Mouse (Mus musculus) hindbrain, embryonic 11.5 days (tissue): Measurements from ENCODE around the gene Zfp831. TPM values are rescaled to one million over a fixed set of nuclear protein-coding genes. Genes with fewer than 3 reads are reported as not detected.

Source experiments
- ATAC-seq: fragments of 200-750 bp; cut with Nextera tagmentation; 2 replicates; pipeline ENCODE4 v1.8.0; 2017; ENCODE audit warnings: mild to moderate bottlenecking, moderate TSS enrichment, moderate library complexity; ENCODE audit not compliant: low FRiP score
- DNase-seq: peaks from one replicate; pipeline ENCODE4 v3.0.0-alpha.2; 2015; ENCODE audit warnings: low spot score
- H3K27ac ChIP-seq: fragments of 300-500 bp; sonication (generic); 2 replicates; pipeline ENCODE4 v1.5.1; 2014; ENCODE audit warnings: mild to moderate bottlenecking, low read depth, low read length
- H3K27me3 ChIP-seq: fragments of 300-500 bp; sonication (generic); 2 replicates; pipeline ENCODE4 v1.6.1; 2014; ENCODE audit warnings: mild to moderate bottlenecking, low read length, moderate library complexity, mixed read lengths; ENCODE audit not compliant: control insufficient read depth, insufficient read depth
- H3K36me3 ChIP-seq: fragments of 300-500 bp; sonication (generic); 2 replicates; pipeline ENCODE4 v1.6.1; 2014; ENCODE audit warnings: mild to moderate bottlenecking, low read length, moderate library complexity, mixed read lengths; ENCODE audit not compliant: control insufficient read depth, insufficient read depth
- H3K4me1 ChIP-seq: fragments of 300-500 bp; sonication (generic); replicated peaks from 2 replicates; pipeline ENCODE4 v1.6.1; 2014; ENCODE audit warnings: low read length, mixed read lengths; ENCODE audit not compliant: control insufficient read depth, insufficient read depth
- H3K4me2 ChIP-seq: fragments of 300-500 bp; sonication (generic); replicated peaks from 2 replicates; pipeline ENCODE4 v1.6.1; 2014; ENCODE audit warnings: mild to moderate bottlenecking, low read depth, low read length
- H3K4me3 ChIP-seq: fragments of 300-500 bp; sonication (generic); 2 replicates; pipeline ENCODE4 v1.5.1; 2014; ENCODE audit warnings: low read depth, low read length
- H3K9ac ChIP-seq: fragments of 300-500 bp; sonication (generic); 2 replicates; pipeline ENCODE4 v1.6.1; 2014; ENCODE audit warnings: low read depth, low read length
- H3K9me3 ChIP-seq: fragments of 300-500 bp; sonication (generic); 2 replicates; pipeline ENCODE4 v1.6.1; 2016; ENCODE audit warnings: low read length; ENCODE audit not compliant: control insufficient read depth
- WGBS: fragments of 180-500 bp; shearing (Covaris S2); extraction: QIAGEN DNeasy Blood & Tissue Kit; methylation state at CpG from one replicate; pipeline ENCODE4 v1.1.7; 2014; 5-methylcytosine and 5-hydroxymethylcytosine counted together
- polyA plus RNA-seq: library from polyadenylated mRNA; unstranded; fragments of >200 nt; fragmentation: Nextera tagmentation; extraction: Ambion mirVana; gene quantifications from 2 replicates; pipeline ENCODE4 v1.2.1, GENCODE M21; 2014

Zfp831 gene
- polyA plus RNA-seq, 1 experiment from 2014 or later = not detected

- WGBS = 14% methylated on average over 9 of the region's 9 CpGs
- Histone ChIP-seq H3K27ac (no peak overlapping the region), H3K36me3 (no peaks in the 10 kb centered on the region), H3K9me3 (no peaks in the 10 kb centered on the region), H3K27me3 (peaks cover 10% of the 10 kb centered on the region; the same call in 1 of the 2 replicates), H3K9ac (no peak overlapping the region), H3K4me3 (no peak overlapping the region), H3K4me2 (no peak overlapping the region), H3K4me1 (0 out of 2 replicates have a peak, but pooled peaks cover 3% of the 10 kb centered on the region)
- DNase-seq = peak; percentile 88
- ATAC-seq = peak; percentile 52; the same call in 1 of the 2 replicates
Measured at GRCm38 (mm10) chr2:174675642-174676041, 32.3 kb downstream of the Zfp831 start.

GRCm38 (mm10) chr2:174701351-174701750 lies 58.0 kb downstream of the Zfp831 start:
- DNase-seq (no peak), ATAC-seq (no peak)
- H3K4me2 ChIP-seq = no peak overlapping the region
- no peak overlapping the region for H3K4me3 ChIP-seq
- H3K9ac ChIP-seq = no peak overlapping the region
- no peaks in the 10 kb centered on the region for H3K4me1 ChIP-seq
- no peaks in the 10 kb centered on the region for H3K27me3 ChIP-seq
- 81% methylated on average over 8 of the region's 8 CpGs for WGBS
- H3K27ac ChIP-seq = no peak overlapping the region
- no peaks in the 10 kb centered on the region for H3K36me3 ChIP-seq
- no peaks in the 10 kb centered on the region for H3K9me3 ChIP-seq

GRCm38 (mm10) chr2:174707101-174707500 lies 63.8 kb downstream of the Zfp831 start:
- H3K4me1 ChIP-seq = no peaks in the 10 kb centered on the region
- H3K9me3 ChIP-seq = no peaks in the 10 kb centered on the region
- no peak overlapping the region for H3K27ac ChIP-seq
- no peak overlapping the region for H3K4me2 ChIP-seq
- DNase-seq (no peak), ATAC-seq (no peak)
- H3K4me3 ChIP-seq = no peak overlapping the region
- H3K9ac ChIP-seq = no peak overlapping the region
- 91% methylated on average over 16 of the region's 16 CpGs for WGBS
- no peaks in the 10 kb centered on the region for H3K27me3 ChIP-seq
- no peaks in the 10 kb centered on the region for H3K36me3 ChIP-seq

GRCm38 (mm10) chr2:174708587-174708986 lies 65.3 kb downstream of the Zfp831 start:
- WGBS = 92% methylated on average over 4 of the region's 4 CpGs

GRCm38 (mm10) chr2:174710185-174710584 lies 66.9 kb downstream of the Zfp831 start:
- DNase-seq (no peak), ATAC-seq (no peak)
- WGBS = 70% methylated on average over 3 of the region's 3 CpGs
- Histone ChIP-seq H3K27me3 (no peaks in the 10 kb centered on the region), H3K9me3 (no peaks in the 10 kb centered on the region), H3K27ac (no peak overlapping the region), H3K4me2 (no peak overlapping the region), H3K4me1 (no peaks in the 10 kb centered on the region), H3K9ac (no peak overlapping the region), H3K36me3 (no peaks in the 10 kb centered on the region), H3K4me3 (no peak overlapping the region)

More at GRCm38 (mm10) chr2:174708587-174708986, 65.3 kb downstream of the Zfp831 start:
- Histone ChIP-seq H3K4me2 (no peak overlapping the region), H3K9ac (no peak overlapping the region), H3K27ac (no peak overlapping the region), H3K36me3 (no peaks in the 10 kb centered on the region), H3K4me1 (no peaks in the 10 kb centered on the region), H3K9me3 (no peaks in the 10 kb centered on the region), H3K27me3 (no peaks in the 10 kb centered on the region), H3K4me3 (no peak overlapping the region)
- DNase-seq = no peak
- ATAC-seq = no peak

GRCm38 (mm10) chr2:174712043-174712442 lies 68.7 kb downstream of the Zfp831 start:
- Histone ChIP-seq H3K27ac (no peak overlapping the region), H3K9me3 (no peaks in the 10 kb centered on the region), H3K36me3 (no peaks in the 10 kb centered on the region), H3K9ac (no peak overlapping the region), H3K27me3 (no peaks in the 10 kb centered on the region), H3K4me3 (no peak overlapping the region), H3K4me1 (no peaks in the 10 kb centered on the region), H3K4me2 (no peak overlapping the region)
- no peak for DNase-seq
- 100% methylated on average over 1 of the region's 1 CpGs for WGBS
- ATAC-seq = no peak

GRCm38 (mm10) chr2:174715938-174716337 lies 72.6 kb downstream of the Zfp831 start:
- Histone ChIP-seq H3K27me3 (no peaks in the 10 kb centered on the region), H3K4me1 (no peaks in the 10 kb centered on the region), H3K9me3 (no peaks in the 10 kb centered on the region), H3K9ac (no peak overlapping the region), H3K36me3 (no peaks in the 10 kb centered on the region), H3K4me3 (no peak overlapping the region), H3K27ac (no peak overlapping the region), H3K4me2 (no peak overlapping the region)
- ATAC-seq (no peak), DNase-seq (no peak)

- Histone ChIP-seq H3K9ac (no peak overlapping the region), H3K27me3 (no peaks in the 10 kb centered on the region), H3K36me3 (no peaks in the 10 kb centered on the region), H3K4me2 (no peak overlapping the region), H3K27ac (no peak overlapping the region), H3K4me3 (no peak overlapping the region), H3K9me3 (no peaks in the 10 kb centered on the region), H3K4me1 (no peaks in the 10 kb centered on the region)
- 93% methylated on average over 4 of the region's 4 CpGs for WGBS
- ATAC-seq (no peak), DNase-seq (no peak)
Measured at GRCm38 (mm10) chr2:174717857-174718256, 74.5 kb downstream of the Zfp831 start.

- ATAC-seq (no peak), DNase-seq (no peak)
- 75% methylated on average over 10 of the region's 10 CpGs for WGBS
- no peaks in the 10 kb centered on the region for H3K36me3 ChIP-seq
- no peak overlapping the region for H3K4me3 ChIP-seq
- no peaks in the 10 kb centered on the region for H3K4me1 ChIP-seq
- H3K27me3 ChIP-seq = no peaks in the 10 kb centered on the region
- no peak overlapping the region for H3K9ac ChIP-seq
- no peaks in the 10 kb centered on the region for H3K9me3 ChIP-seq
- no peak overlapping the region for H3K27ac ChIP-seq
- no peak overlapping the region for H3K4me2 ChIP-seq
Measured at GRCm38 (mm10) chr2:174727114-174727823, 83.9 kb downstream of the Zfp831 start.
